Mouse (Mus musculus): ENCODE measurements around the gene Vars2. TPM values are rescaled to one million over a fixed set of nuclear protein-coding genes. Genes with fewer than 3 reads are reported as not detected.

Vars2 gene
- polyA plus RNA-seq, 1 experiment from 2014 or later: 7.7 TPM

- no peak overlapping the region for H3K27ac ChIP-seq
- H3K4me2 ChIP-seq: no peak overlapping the region
- no peaks in the 10 kb centered on the region for H3K36me3 ChIP-seq
- peaks cover 7% of the 10 kb centered on the region for H3K27me3 ChIP-seq
- WGBS (ENCODE audit: insufficient replicate concordance): 64% methylated on average over 4 of the region's 4 CpGs
- ATAC-seq (ENCODE audit: low read depth): no peak
- H3K9ac ChIP-seq: no peak overlapping the region
- no peak overlapping the region for H3K4me3 ChIP-seq (replicated peaks)
- H3K4me1 ChIP-seq (replicated peaks): no peaks in the 10 kb centered on the region
- H3K9me3 ChIP-seq (replicated peaks): 0 out of 2 replicates have a peak, but pooled peaks cover 3% of the 10 kb centered on the region
- DNase-seq: no peak
Observed at GRCm38 (mm10) chr17:35691811-35692210, 24.4 kb upstream of the Vars2 start.

GRCm38 (mm10) chr17:35689936-35690645 lies 22.7 kb upstream of the Vars2 start:
- Histone ChIP-seq H3K4me2 (no peak overlapping the region), H3K4me1 (replicated peaks) (no peaks in the 10 kb centered on the region), H3K9ac (no peak overlapping the region), H3K27me3 (peaks cover 13% of the 10 kb centered on the region), H3K9me3 (replicated peaks) (no peaks in the 10 kb centered on the region), H3K36me3 (no peaks in the 10 kb centered on the region), H3K27ac (no peak overlapping the region), H3K4me3 (replicated peaks) (no peak overlapping the region)
- ATAC-seq (ENCODE audit: low read depth): no peak
- DNase-seq: no peak
- WGBS (ENCODE audit: insufficient replicate concordance): 69% methylated on average over 18 of the region's 18 CpGs

- no peak for DNase-seq
- Histone ChIP-seq H3K4me2 (no peak overlapping the region), H3K27ac (no peak overlapping the region), H3K4me1 (replicated peaks) (no peaks in the 10 kb centered on the region), H3K9me3 (replicated peaks) (no peaks in the 10 kb centered on the region), H3K9ac (no peak overlapping the region), H3K4me3 (replicated peaks) (no peak overlapping the region), H3K36me3 (no peaks in the 10 kb centered on the region), H3K27me3 (peaks cover 15% of the 10 kb centered on the region)
- ATAC-seq (ENCODE audit: low read depth): no peak
- WGBS (ENCODE audit: insufficient replicate concordance): 68% methylated on average over 25 of the region's 25 CpGs
Observed at GRCm38 (mm10) chr17:35688347-35689175, 21.2 kb upstream of the Vars2 start.

GRCm38 (mm10) chr17:35685061-35685460 lies 17.7 kb upstream of the Vars2 start:
- Histone ChIP-seq H3K27me3 (peaks cover 15% of the 10 kb centered on the region), H3K9me3 (replicated peaks) (no peaks in the 10 kb centered on the region), H3K27ac (no peak overlapping the region), H3K4me2 (no peak overlapping the region), H3K4me3 (replicated peaks) (no peak overlapping the region), H3K4me1 (replicated peaks) (no peaks in the 10 kb centered on the region), H3K9ac (no peak overlapping the region), H3K36me3 (no peaks in the 10 kb centered on the region)
- WGBS (ENCODE audit: insufficient replicate concordance): 59% methylated on average over 9 of the region's 9 CpGs
- no peak for DNase-seq
- ATAC-seq (ENCODE audit: low read depth): no peak

- Histone ChIP-seq H3K4me2 (no peak overlapping the region), H3K4me1 (replicated peaks) (no peaks in the 10 kb centered on the region), H3K36me3 (no peaks in the 10 kb centered on the region), H3K4me3 (replicated peaks) (no peak overlapping the region), H3K9me3 (replicated peaks) (no peaks in the 10 kb centered on the region), H3K27ac (no peak overlapping the region), H3K27me3 (peaks cover 19% of the 10 kb centered on the region), H3K9ac (no peak overlapping the region)
- ATAC-seq (ENCODE audit: low read depth) (no peak), DNase-seq (no peak)
- 69% methylated on average over 13 of the region's 13 CpGs for WGBS (ENCODE audit: insufficient replicate concordance)
Observed at GRCm38 (mm10) chr17:35681986-35682385, 14.6 kb upstream of the Vars2 start.

- Histone ChIP-seq H3K36me3 (no peaks in the 10 kb centered on the region), H3K27ac (no peak overlapping the region), H3K9me3 (replicated peaks) (no peaks in the 10 kb centered on the region), H3K4me2 (no peak overlapping the region), H3K9ac (no peak overlapping the region), H3K27me3 (0 out of 2 replicates have a peak, but pooled peaks cover 8% of the 10 kb centered on the region), H3K4me3 (replicated peaks) (no peak overlapping the region), H3K4me1 (replicated peaks) (no peaks in the 10 kb centered on the region)
- no peak for ATAC-seq (ENCODE audit: low read depth)
- no peak for DNase-seq
- WGBS (ENCODE audit: insufficient replicate concordance): 59% methylated on average over 6 of the region's 6 CpGs
Observed at GRCm38 (mm10) chr17:35680591-35680990, 13.2 kb upstream of the Vars2 start.

- DNase-seq (peak; percentile 80), ATAC-seq (ENCODE audit: low read depth) (peak; percentile 95)
- H3K4me2 ChIP-seq: peak within 1 kb of the TSS; percentile 83
- H3K9me3 ChIP-seq (replicated peaks): no peaks in the 10 kb centered on the region
- H3K4me3 ChIP-seq (replicated peaks): peak within 1 kb of the TSS; percentile 78
- H3K36me3 ChIP-seq: peaks cover 14% of the 10 kb centered on the region; the same call in 1 of the 2 replicates
- peaks cover 19% of the 10 kb centered on the region for H3K4me1 ChIP-seq (replicated peaks)
- 1% methylated on average over 23 of the region's 23 CpGs for WGBS (ENCODE audit: insufficient replicate concordance)
- H3K27ac ChIP-seq: no peak within 1 kb of the TSS; the same call in 1 of the 2 replicates
- H3K9ac ChIP-seq: peak within 1 kb of the TSS; percentile 83
- no peaks in the 10 kb centered on the region for H3K27me3 ChIP-seq
Observed at GRCm38 (mm10) chr17:35673416-35674035, 6.1 kb upstream of the Vars2 start, which contains the start of gene Gtf2h4. TSS of gene Gtf2h4 (minus strand) at chr17:35673739.

- peaks cover 28% of the 10 kb centered on the region for H3K4me1 ChIP-seq (replicated peaks)
- ATAC-seq (ENCODE audit: low read depth) (no peak), DNase-seq (no peak)
- peak overlapping the region; percentile 83 for H3K9ac ChIP-seq
- peak overlapping the region; percentile 83 for H3K4me2 ChIP-seq
- 80% methylated on average over 6 of the region's 6 CpGs for WGBS (ENCODE audit: insufficient replicate concordance)
- H3K27me3 ChIP-seq: no peaks in the 10 kb centered on the region
- H3K36me3 ChIP-seq: peaks cover 14% of the 10 kb centered on the region; the same call in 1 of the 2 replicates
- H3K4me3 ChIP-seq (replicated peaks): peak overlapping the region; percentile 78; the same call in 1 of the 2 replicates
- H3K27ac ChIP-seq: no peak overlapping the region
- no peaks in the 10 kb centered on the region for H3K9me3 ChIP-seq (replicated peaks)
Observed at GRCm38 (mm10) chr17:35672527-35672926, 5.1 kb upstream of the Vars2 start.

GRCm38 (mm10) chr17:35671846-35672245 lies 4.5 kb upstream of the Vars2 start:
- Histone ChIP-seq H3K4me2 (no peak overlapping the region), H3K9me3 (replicated peaks) (no peaks in the 10 kb centered on the region), H3K4me1 (replicated peaks) (peaks cover 32% of the 10 kb centered on the region), H3K27me3 (no peaks in the 10 kb centered on the region), H3K27ac (no peak overlapping the region), H3K9ac (no peak overlapping the region; the same call in 1 of the 2 replicates), H3K36me3 (peaks cover 14% of the 10 kb centered on the region; the same call in 1 of the 2 replicates), H3K4me3 (replicated peaks) (no peak overlapping the region)
- ATAC-seq (ENCODE audit: low read depth) (no peak), DNase-seq (no peak)
- 88% methylated on average over 6 of the region's 6 CpGs for WGBS (ENCODE audit: insufficient replicate concordance)

- DNase-seq (no peak), ATAC-seq (ENCODE audit: low read depth) (no peak)
- Histone ChIP-seq H3K4me1 (replicated peaks) (peaks cover 42% of the 10 kb centered on the region), H3K36me3 (peaks cover 18% of the 10 kb centered on the region; the same call in 1 of the 2 replicates), H3K9ac (no peak overlapping the region), H3K4me3 (replicated peaks) (no peak overlapping the region), H3K27ac (no peak overlapping the region), H3K4me2 (no peak overlapping the region), H3K9me3 (replicated peaks) (no peaks in the 10 kb centered on the region), H3K27me3 (no peaks in the 10 kb centered on the region)
- 83% methylated on average over 9 of the region's 9 CpGs for WGBS (ENCODE audit: insufficient replicate concordance)
Observed at GRCm38 (mm10) chr17:35669731-35670130, 2.3 kb upstream of the Vars2 start.

- Histone ChIP-seq H3K4me3 (replicated peaks) (peak overlapping the region; percentile 81), H3K9ac (peak overlapping the region; percentile 89), H3K36me3 (peaks cover 38% of the 10 kb centered on the region), H3K9me3 (replicated peaks) (no peaks in the 10 kb centered on the region), H3K4me1 (replicated peaks) (peaks cover 23% of the 10 kb centered on the region), H3K27me3 (no peaks in the 10 kb centered on the region), H3K27ac (peak overlapping the region; percentile 63), H3K4me2 (peak overlapping the region; percentile 97)
- ATAC-seq (ENCODE audit: low read depth): peak; percentile 29
- no peak for DNase-seq
- WGBS (ENCODE audit: insufficient replicate concordance): 5% methylated on average over 13 of the region's 13 CpGs
Observed at GRCm38 (mm10) chr17:35666851-35667256, 538 bp downstream of the Vars2 start.
